Mouse (Mus musculus): ENCODE results near the gene Pgp. TPM values are rescaled to one million over a fixed set of nuclear protein-coding genes. Genes with fewer than 3 reads are reported as not detected.
A peak's percentile ranks its signal among the peaks of the same experiment; 100 is the strongest.

Gene Pgp
- polyA plus RNA-seq, 1 experiment = 85.4 TPM

- no peak for DNase-seq (ENCODE audit: extremely low spot score in 1 of 2, low spot score in 1 of 2)
These were observed 10.1 kb downstream of the Pgp start for GRCm38 (mm10) chr17:24480201-24480826.

- DNase-seq (ENCODE audit: extremely low spot score in 1 of 2, low spot score in 1 of 2) = no peak
These were observed 11.0 kb downstream of the Pgp start for GRCm38 (mm10) chr17:24481027-24481815.

GRCm38 (mm10) chr17:24483495-24483894 lies 13.3 kb downstream of the Pgp start:
- DNase-seq (ENCODE audit: extremely low spot score in 1 of 2, low spot score in 1 of 2) = no peak

GRCm38 (mm10) chr17:24485090-24485860 lies 15.1 kb downstream of the Pgp start:
- no peak for DNase-seq (ENCODE audit: extremely low spot score in 1 of 2, low spot score in 1 of 2)

GRCm38 (mm10) chr17:24488186-24488661 lies 18.0 kb downstream of the Pgp start, which contains the start of gene Caskin1:
TSS of gene Caskin1 (plus strand) at chr17:24488601.
- peak in 1 of 2 experiments; percentile 81 for DNase-seq (ENCODE audit: extremely low spot score in 1 of 2, low spot score in 1 of 2)

- no peak for DNase-seq (ENCODE audit: extremely low spot score in 1 of 2, low spot score in 1 of 2)
These were observed 18.6 kb downstream of the Pgp start for GRCm38 (mm10) chr17:24488662-24489264.

- no peak for DNase-seq (ENCODE audit: extremely low spot score in 1 of 2, low spot score in 1 of 2)
These were observed 19.3 kb downstream of the Pgp start for GRCm38 (mm10) chr17:24489265-24490030.

GRCm38 (mm10) chr17:24490399-24490798 lies 20.2 kb downstream of the Pgp start:
- no peak for DNase-seq (ENCODE audit: extremely low spot score in 1 of 2, low spot score in 1 of 2)

- peak in 1 of 2 experiments; percentile 74 for DNase-seq (ENCODE audit: extremely low spot score in 1 of 2, low spot score in 1 of 2)
These were observed 24.6 kb downstream of the Pgp start for GRCm38 (mm10) chr17:24494627-24495335.

- DNase-seq (ENCODE audit: extremely low spot score in 1 of 2, low spot score in 1 of 2) = peak in 1 of 2 experiments; percentile 78
These were observed 25.3 kb downstream of the Pgp start for GRCm38 (mm10) chr17:24495443-24495842.

GRCm38 (mm10) chr17:24496026-24496425 lies 25.8 kb downstream of the Pgp start:
- DNase-seq (ENCODE audit: extremely low spot score in 1 of 2, low spot score in 1 of 2) = no peak

- no peak for DNase-seq (ENCODE audit: extremely low spot score in 1 of 2, low spot score in 1 of 2)
These were observed 32.0 kb downstream of the Pgp start for GRCm38 (mm10) chr17:24502208-24502607.

GRCm38 (mm10) chr17:24504085-24504484 lies 33.9 kb downstream of the Pgp start:
- no peak for DNase-seq (ENCODE audit: extremely low spot score in 1 of 2, low spot score in 1 of 2)

GRCm38 (mm10) chr17:24505286-24505955 lies 35.2 kb downstream of the Pgp start:
- no peak for DNase-seq (ENCODE audit: extremely low spot score in 1 of 2, low spot score in 1 of 2)

- DNase-seq (ENCODE audit: extremely low spot score in 1 of 2, low spot score in 1 of 2) = peak in 1 of 2 experiments; percentile 73
These were observed 36.3 kb downstream of the Pgp start for GRCm38 (mm10) chr17:24506332-24507070.

- DNase-seq (ENCODE audit: extremely low spot score in 1 of 2, low spot score in 1 of 2) = no peak
These were observed 37.0 kb downstream of the Pgp start for GRCm38 (mm10) chr17:24507129-24507664.

GRCm38 (mm10) chr17:24507806-24508460 lies 37.7 kb downstream of the Pgp start:
- DNase-seq (ENCODE audit: extremely low spot score in 1 of 2, low spot score in 1 of 2) = no peak

All from frontal cortex, adult 2 months (tissue).